ENCODE assay signal across 7 mouse cellular contexts in the genomic region with DNA sequence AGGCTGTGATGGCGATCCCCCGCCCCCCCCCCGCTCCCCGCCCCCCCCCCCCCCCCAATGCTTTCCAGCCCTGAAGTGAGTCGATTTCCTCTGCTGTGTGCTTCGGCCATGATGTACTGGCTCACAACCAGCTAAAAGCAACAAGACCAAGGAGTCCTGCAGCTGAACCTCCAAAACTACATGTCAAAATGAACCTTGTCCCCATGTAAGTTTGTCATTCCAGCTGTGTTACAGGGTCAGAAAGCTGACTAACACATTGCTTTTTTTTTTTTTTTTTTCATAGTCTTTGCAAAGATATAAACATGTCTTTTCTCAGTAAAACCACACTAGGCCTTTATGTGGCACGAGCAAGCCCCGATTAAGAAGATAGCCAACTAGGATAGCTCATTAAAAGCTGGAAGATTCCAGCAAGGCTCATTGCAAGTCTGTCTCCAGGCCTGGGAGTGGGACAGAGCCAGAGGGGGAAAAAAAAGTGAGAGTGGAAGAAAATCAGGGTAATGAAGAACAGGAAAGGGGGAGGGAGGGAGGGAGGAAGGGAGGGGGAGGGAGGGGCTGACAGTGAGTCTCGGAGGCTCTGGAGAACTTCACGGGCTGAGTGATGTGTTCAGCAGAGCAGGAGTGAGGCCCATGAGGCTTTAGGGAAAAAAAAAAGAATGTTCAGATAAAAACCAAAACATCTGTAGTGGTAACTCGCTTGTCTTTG. TPM values are rescaled to one million over a fixed set of nuclear protein-coding genes. Genes with fewer than 3 reads are reported as not detected.
DNase-seq lines count a peak whose midpoint lies in the region; ATAC-seq and TF ChIP-seq lines count a peak whose summit lies in the region.

No protein-coding gene starts in this region.

- H3K36me3 ChIP-seq in ES-Bruce4 (ENCODE audit: control insufficient read depth, insufficient read depth, low read length, poor library complexity, severe bottlenecking): no peaks in the 10 kb centered on the region
- H3K36me3 ChIP-seq in heart, embryonic 13.5 days: no peaks in the 10 kb centered on the region
- no peaks in the 10 kb centered on the region for H3K36me3 ChIP-seq in liver, embryonic 12.5 days
- no peaks in the 10 kb centered on the region for H3K36me3 ChIP-seq in thymus, adult 2 months (ENCODE audit: control insufficient read depth, insufficient read depth, low read length)

- H3K27ac ChIP-seq in ES-Bruce4 (ENCODE audit: insufficient read depth, low read length): peak overlapping the region; percentile 81
- peak overlapping the region; percentile 97 for H3K27ac ChIP-seq in heart, embryonic 13.5 days (replicated peaks)
- peak overlapping the region; percentile 73 for H3K27ac ChIP-seq in liver, embryonic 12.5 days
- peak overlapping the region; percentile 69; the same call in 1 of the 2 replicates for H3K27ac ChIP-seq in thymus, adult 2 months (ENCODE audit: control insufficient read depth, insufficient read depth, low read length)

- intact Hi-C loops in left cerebral cortex, postnatal 10 days (cut with DNase I): no loop called here

- H3K4me1 ChIP-seq in ES-Bruce4 (ENCODE audit: control insufficient read depth, insufficient read depth, low read length): peaks cover 1% of the 10 kb centered on the region
- H3K4me1 ChIP-seq in heart, embryonic 13.5 days: peaks cover 91% of the 10 kb centered on the region
- H3K4me1 ChIP-seq in liver, embryonic 12.5 days: peaks cover 83% of the 10 kb centered on the region
- H3K4me1 ChIP-seq in thymus, adult 2 months (replicated peaks; ENCODE audit: control insufficient read depth, insufficient read depth, low read length): peaks cover 23% of the 10 kb centered on the region

- H3K9me3 ChIP-seq in ES-Bruce4 (replicated peaks; ENCODE audit: control insufficient read depth, insufficient read depth, low read length, poor library complexity, severe bottlenecking): no peaks in the 10 kb centered on the region
- H3K9me3 ChIP-seq in heart, embryonic 13.5 days: no peaks in the 10 kb centered on the region
- H3K9me3 ChIP-seq in liver, embryonic 12.5 days (replicated peaks): no peaks in the 10 kb centered on the region

- ATAC-seq in heart, embryonic 13.5 days (ENCODE audit: extremely low read depth, insufficient number of reproducible peaks, low FRiP score, low TSS enrichment): peak; percentile 22; the same call in 1 of the 2 replicates
- 0 out of 2 replicates have a peak, but pooled peaks have one; percentile 12 for ATAC-seq in liver, embryonic 12.5 days

- no peak overlapping the region for H3K4me2 ChIP-seq in heart, embryonic 13.5 days
- no peak overlapping the region for H3K4me2 ChIP-seq in liver, embryonic 12.5 days

- H3K27me3 ChIP-seq in ES-Bruce4 (ENCODE audit: control insufficient read depth, insufficient read depth, low read length, poor library complexity, severe bottlenecking): no peaks in the 10 kb centered on the region
- H3K27me3 ChIP-seq in heart, embryonic 13.5 days (replicated peaks): no peaks in the 10 kb centered on the region
- no peaks in the 10 kb centered on the region for H3K27me3 ChIP-seq in liver, embryonic 12.5 days (replicated peaks)
- no peaks in the 10 kb centered on the region for H3K27me3 ChIP-seq in thymus, adult 2 months (ENCODE audit: control insufficient read depth, insufficient read depth, low read length)

- DNase-seq in adipocyte (ENCODE audit: low spot score): peak; percentile 79
- no peak for DNase-seq in thymus, adult 2 months
- no peak for DNase-seq in left cerebral cortex, postnatal 10 days (ENCODE audit: extremely low spot score in 1 of 2, low spot score in 2 of 2)
- DNase-seq in urinary bladder, postnatal 4 days (ENCODE audit: low spot score in 2 of 2): no peak

- no peak for TF ChIP-seq EP300 in ES-Bruce4 (IDR thresholded peaks at IDR 0.05; ENCODE audit: insufficient read depth, low read depth, low read length)

- no peak for TF ChIP-seq CTCF in ES-Bruce4 (IDR thresholded peaks at IDR 0.05; ENCODE audit: low read depth, low read length)
- no peak for TF ChIP-seq CTCF in thymus, adult 2 months (IDR thresholded peaks at IDR 0.05; ENCODE audit: borderline replicate concordance, control insufficient read depth, extremely low read depth, insufficient read depth, low read length, poor library complexity)

- H3K9ac ChIP-seq in ES-Bruce4 (ENCODE audit: low read depth, poor library complexity, severe bottlenecking): peak overlapping the region; percentile 19
- peak overlapping the region; percentile 70 for H3K9ac ChIP-seq in heart, embryonic 13.5 days
- H3K9ac ChIP-seq in liver, embryonic 12.5 days: no peak overlapping the region

- WGBS in heart, embryonic 13.5 days: 11% methylated on average over 7 of the region's 11 CpGs
- 12% methylated on average over 11 of the region's 11 CpGs for WGBS in liver, embryonic 12.5 days (ENCODE audit: insufficient replicate concordance)
- 7% methylated on average over 10 of the region's 11 CpGs for WGBS in thymus, adult 2 months

- H3K4me3 ChIP-seq in ES-Bruce4 (ENCODE audit: low read depth, low read length): no peak overlapping the region
- H3K4me3 ChIP-seq in heart, embryonic 13.5 days: no peak overlapping the region
- H3K4me3 ChIP-seq in liver, embryonic 12.5 days: no peak overlapping the region
- H3K4me3 ChIP-seq in thymus, adult 2 months (ENCODE audit: control insufficient read depth, insufficient read depth, low read length): no peak overlapping the region

- TF ChIP-seq POLR2A in ES-Bruce4 (IDR thresholded peaks at IDR 0.05; ENCODE audit: insufficient read depth, low read length): no peak
- TF ChIP-seq POLR2A in thymus, adult 2 months (IDR thresholded peaks at IDR 0.05; ENCODE audit: control insufficient read depth, extremely low read depth, insufficient read depth, low read length, poor library complexity): no peak

RNA-seq across cellular contexts. Expression of gene Ddc, which starts 19.5 kb away (rescaled TPM):
- polyA plus RNA-seq in ES-Bruce4 (2011; ENCODE audit: insufficient read depth, insufficient read length, low read depth, missing spikeins): 7.0 and 9.1 TPM in 2 replicates
- polyA plus RNA-seq in heart, embryonic 13.5 days (2015; fragmentation: Nextera tagmentation; extraction: Ambion mirVana): 64.6 and 78.2 TPM in 2 replicates
- polyA plus RNA-seq in liver, embryonic 12.5 days (2016; fragmentation: Nextera tagmentation; extraction: Ambion mirVana): 9.3 and 10.4 TPM in 2 replicates
- polyA plus RNA-seq in thymus, adult 2 months (2012; rRNA removed): 0.78 and 1.0 TPM in 2 replicates
- 1 to 10 TPM; 4.5 to 5.2 TPM for total RNA-seq in left cerebral cortex, postnatal 10 days (2021)
